Mouse (Mus musculus): ENCODE measurements at regions not wholly inside any gene's neighbourhood (a gene's known extent, or its start where the extent isn't known, plus 50 kb on each side); places are given as distances from the start of the nearest gene placed in this dataset.
A peak's percentile ranks its signal among the peaks of the same experiment; 100 is the strongest.

GRCm38 (mm10) chr17:45966736-45967135 is 65.4 kb downstream of the Vegfa start:
- WGBS = 27% methylated on average over 4 of the region's 4 CpGs
- Histone ChIP-seq H3K4me2 (replicated peaks; ENCODE audit: low read depth, low read length) (no peak overlapping the region), H3K27ac (ENCODE audit: low read length) (no peak overlapping the region), H3K9me3 (ENCODE audit: control insufficient read depth, low read depth, low read length) (no peaks in the 10 kb centered on the region), H3K4me3 (ENCODE audit: low read depth, low read length) (no peak overlapping the region), H3K27me3 (ENCODE audit: control insufficient read depth, insufficient read depth, low read length) (no peaks in the 10 kb centered on the region), H3K36me3 (ENCODE audit: control insufficient read depth, insufficient read depth, low read length) (no peaks in the 10 kb centered on the region), H3K9ac (replicated peaks; ENCODE audit: low read depth, low read length) (no peak overlapping the region), H3K4me1 (ENCODE audit: control insufficient read depth, insufficient read depth, low read length) (peaks cover 17% of the 10 kb centered on the region)
- ATAC-seq (ENCODE audit: insufficient number of reproducible peaks, insufficient read depth, low FRiP score, low read depth) = no peak

- ATAC-seq (ENCODE audit: insufficient number of reproducible peaks, insufficient read depth, low FRiP score, low read depth) = peak; percentile 70
Observed at GRCm38 (mm10) chr17:45964031-45964430, 68.1 kb downstream of the Vegfa start.

GRCm38 (mm10) chr17:45963332-45963731 is 68.8 kb downstream of the Vegfa start:
- H3K4me1 ChIP-seq (ENCODE audit: control insufficient read depth, insufficient read depth, low read length) = peaks cover 8% of the 10 kb centered on the region
- no peak overlapping the region for H3K9ac ChIP-seq (replicated peaks; ENCODE audit: low read depth, low read length)
- no peak for ATAC-seq (ENCODE audit: insufficient number of reproducible peaks, insufficient read depth, low FRiP score, low read depth)
- H3K27me3 ChIP-seq (ENCODE audit: control insufficient read depth, insufficient read depth, low read length) = no peaks in the 10 kb centered on the region
- H3K4me2 ChIP-seq (replicated peaks; ENCODE audit: low read depth, low read length) = no peak overlapping the region
- no peaks in the 10 kb centered on the region for H3K9me3 ChIP-seq (ENCODE audit: control insufficient read depth, low read depth, low read length)
- no peak overlapping the region for H3K27ac ChIP-seq (ENCODE audit: low read length)
- 78% methylated on average over 3 of the region's 3 CpGs for WGBS
- H3K36me3 ChIP-seq (ENCODE audit: control insufficient read depth, insufficient read depth, low read length) = no peaks in the 10 kb centered on the region
- H3K4me3 ChIP-seq (ENCODE audit: low read depth, low read length) = no peak overlapping the region

More at GRCm38 (mm10) chr17:45964031-45964430, 68.1 kb downstream of the Vegfa start:
- H3K4me2 ChIP-seq (replicated peaks; ENCODE audit: low read depth, low read length) = no peak overlapping the region
- no peaks in the 10 kb centered on the region for H3K36me3 ChIP-seq (ENCODE audit: control insufficient read depth, insufficient read depth, low read length)
- H3K9me3 ChIP-seq (ENCODE audit: control insufficient read depth, low read depth, low read length) = no peaks in the 10 kb centered on the region
- H3K27me3 ChIP-seq (ENCODE audit: control insufficient read depth, insufficient read depth, low read length) = no peaks in the 10 kb centered on the region
- H3K4me1 ChIP-seq (ENCODE audit: control insufficient read depth, insufficient read depth, low read length) = peaks cover 8% of the 10 kb centered on the region
- H3K9ac ChIP-seq (replicated peaks; ENCODE audit: low read depth, low read length) = no peak overlapping the region
- H3K4me3 ChIP-seq (ENCODE audit: low read depth, low read length) = no peak overlapping the region
- H3K27ac ChIP-seq (ENCODE audit: low read length) = no peak overlapping the region

- Histone ChIP-seq H3K27ac (ENCODE audit: low read length) (no peak overlapping the region), H3K4me3 (ENCODE audit: low read depth, low read length) (no peak overlapping the region)
Observed at GRCm38 (mm10) chr17:45961626-45962319, 70.4 kb downstream of the Vegfa start.

GRCm38 (mm10) chr17:45958094-45958881 is 73.9 kb downstream of the Vegfa start:
- 73% methylated on average over 7 of the region's 7 CpGs for WGBS
- Histone ChIP-seq H3K4me1 (ENCODE audit: control insufficient read depth, insufficient read depth, low read length) (0 out of 2 replicates have a peak, but pooled peaks cover 10% of the 10 kb centered on the region), H3K27me3 (ENCODE audit: control insufficient read depth, insufficient read depth, low read length) (no peaks in the 10 kb centered on the region), H3K4me3 (ENCODE audit: low read depth, low read length) (no peak overlapping the region), H3K9ac (replicated peaks; ENCODE audit: low read depth, low read length) (no peak overlapping the region), H3K4me2 (replicated peaks; ENCODE audit: low read depth, low read length) (no peak overlapping the region), H3K27ac (ENCODE audit: low read length) (no peak overlapping the region), H3K9me3 (ENCODE audit: control insufficient read depth, low read depth, low read length) (no peaks in the 10 kb centered on the region), H3K36me3 (ENCODE audit: control insufficient read depth, insufficient read depth, low read length) (no peaks in the 10 kb centered on the region)
- 0 out of 2 replicates have a peak, but pooled peaks have one; percentile 16 for ATAC-seq (ENCODE audit: insufficient number of reproducible peaks, insufficient read depth, low FRiP score, low read depth)

More at GRCm38 (mm10) chr17:45961626-45962319, 70.4 kb downstream of the Vegfa start:
- WGBS = 74% methylated on average over 16 of the region's 16 CpGs
- H3K27me3 ChIP-seq (ENCODE audit: control insufficient read depth, insufficient read depth, low read length) = no peaks in the 10 kb centered on the region
- H3K9me3 ChIP-seq (ENCODE audit: control insufficient read depth, low read depth, low read length) = no peaks in the 10 kb centered on the region
- no peaks in the 10 kb centered on the region for H3K36me3 ChIP-seq (ENCODE audit: control insufficient read depth, insufficient read depth, low read length)
- ATAC-seq (ENCODE audit: insufficient number of reproducible peaks, insufficient read depth, low FRiP score, low read depth) = no peak
- peaks cover 11% of the 10 kb centered on the region for H3K4me1 ChIP-seq (ENCODE audit: control insufficient read depth, insufficient read depth, low read length)
- no peak overlapping the region for H3K9ac ChIP-seq (replicated peaks; ENCODE audit: low read depth, low read length)
- no peak overlapping the region for H3K4me2 ChIP-seq (replicated peaks; ENCODE audit: low read depth, low read length)

- Histone ChIP-seq H3K4me1 (ENCODE audit: control insufficient read depth, insufficient read depth, low read length) (0 out of 2 replicates have a peak, but pooled peaks cover 10% of the 10 kb centered on the region), H3K4me2 (replicated peaks; ENCODE audit: low read depth, low read length) (no peak overlapping the region), H3K27ac (ENCODE audit: low read length) (no peak overlapping the region), H3K9ac (replicated peaks; ENCODE audit: low read depth, low read length) (no peak overlapping the region), H3K36me3 (ENCODE audit: control insufficient read depth, insufficient read depth, low read length) (no peaks in the 10 kb centered on the region), H3K4me3 (ENCODE audit: low read depth, low read length) (no peak overlapping the region), H3K9me3 (ENCODE audit: control insufficient read depth, low read depth, low read length) (no peaks in the 10 kb centered on the region), H3K27me3 (ENCODE audit: control insufficient read depth, insufficient read depth, low read length) (no peaks in the 10 kb centered on the region)
- 56% methylated on average over 10 of the region's 10 CpGs for WGBS
- ATAC-seq (ENCODE audit: insufficient number of reproducible peaks, insufficient read depth, low FRiP score, low read depth) = no peak
Observed at GRCm38 (mm10) chr17:45955481-45955880, 76.7 kb downstream of the Vegfa start.

GRCm38 (mm10) chr17:45954824-45955223 is 77.3 kb downstream of the Vegfa start:
- 82% methylated on average over 7 of the region's 7 CpGs for WGBS
- Histone ChIP-seq H3K9me3 (ENCODE audit: control insufficient read depth, low read depth, low read length) (no peaks in the 10 kb centered on the region), H3K4me3 (ENCODE audit: low read depth, low read length) (no peak overlapping the region), H3K4me1 (ENCODE audit: control insufficient read depth, insufficient read depth, low read length) (0 out of 2 replicates have a peak, but pooled peaks cover 10% of the 10 kb centered on the region), H3K4me2 (replicated peaks; ENCODE audit: low read depth, low read length) (no peak overlapping the region), H3K27ac (ENCODE audit: low read length) (no peak overlapping the region), H3K9ac (replicated peaks; ENCODE audit: low read depth, low read length) (no peak overlapping the region), H3K27me3 (ENCODE audit: control insufficient read depth, insufficient read depth, low read length) (no peaks in the 10 kb centered on the region), H3K36me3 (ENCODE audit: control insufficient read depth, insufficient read depth, low read length) (no peaks in the 10 kb centered on the region)
- ATAC-seq (ENCODE audit: insufficient number of reproducible peaks, insufficient read depth, low FRiP score, low read depth) = no peak

GRCm38 (mm10) chr17:45953523-45953922 is 78.6 kb downstream of the Vegfa start:
- Histone ChIP-seq H3K9ac (replicated peaks; ENCODE audit: low read depth, low read length) (no peak overlapping the region), H3K9me3 (ENCODE audit: control insufficient read depth, low read depth, low read length) (no peaks in the 10 kb centered on the region), H3K27ac (ENCODE audit: low read length) (no peak overlapping the region), H3K27me3 (ENCODE audit: control insufficient read depth, insufficient read depth, low read length) (no peaks in the 10 kb centered on the region), H3K4me3 (ENCODE audit: low read depth, low read length) (no peak overlapping the region), H3K4me1 (ENCODE audit: control insufficient read depth, insufficient read depth, low read length) (0 out of 2 replicates have a peak, but pooled peaks cover 10% of the 10 kb centered on the region), H3K36me3 (ENCODE audit: control insufficient read depth, insufficient read depth, low read length) (no peaks in the 10 kb centered on the region), H3K4me2 (replicated peaks; ENCODE audit: low read depth, low read length) (no peak overlapping the region)
- 84% methylated on average over 8 of the region's 8 CpGs for WGBS
- no peak for ATAC-seq (ENCODE audit: insufficient number of reproducible peaks, insufficient read depth, low FRiP score, low read depth)
